In the genomic region with DNA sequence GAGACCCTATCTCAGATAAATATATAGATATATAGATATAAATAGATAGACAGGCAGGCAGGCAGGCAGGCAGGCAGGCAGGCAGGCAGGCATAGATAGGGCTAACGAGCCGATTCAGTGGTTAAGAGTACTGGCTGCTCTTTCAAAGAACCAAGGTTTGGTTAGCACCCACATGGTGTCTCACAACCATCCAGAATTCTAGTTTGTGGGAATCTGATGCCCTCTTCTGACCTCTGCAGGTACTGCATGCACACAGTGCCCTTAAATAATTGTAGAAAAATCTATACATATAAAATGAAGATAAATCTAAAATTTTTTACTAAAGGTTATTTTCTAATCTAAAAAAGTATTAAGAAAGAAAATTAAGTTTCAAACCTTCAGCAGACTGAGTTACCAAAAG, we compare ENCODE assay signal across 8 mouse cellular contexts. TPM values are rescaled to one million over a fixed set of nuclear protein-coding genes. Genes with fewer than 3 reads are reported as not detected.
DNase-seq lines count a peak whose midpoint lies in the region; ATAC-seq and TF ChIP-seq lines count a peak whose summit lies in the region.

No protein-coding gene starts in this region.

- H3K9me3 ChIP-seq in G1E (replicated peaks), result no peaks in the 10 kb centered on the region
- no peaks in the 10 kb centered on the region for H3K9me3 ChIP-seq in hindbrain, postnatal 0 days (ENCODE audit: low read length)

- no peak overlapping the region for H3K4me2 ChIP-seq in hindbrain, postnatal 0 days (ENCODE audit: low read depth, low read length)

- ATAC-seq in CD4-positive, CD25-positive, alpha-beta regulatory T cell, adult 4 months, result no peak
- no peak for ATAC-seq in G1E (ENCODE audit: extremely low read depth, insufficient number of reproducible peaks, low FRiP score, poor library complexity, severe bottlenecking)
- ATAC-seq in hindbrain, postnatal 0 days, result no peak

- no peak overlapping the region for H3K9ac ChIP-seq in hindbrain, postnatal 0 days (replicated peaks; ENCODE audit: low read length)

- H3K27me3 ChIP-seq in G1E (ENCODE audit: insufficient read depth, low read length), result no peaks in the 10 kb centered on the region
- no peaks in the 10 kb centered on the region for H3K27me3 ChIP-seq in hindbrain, postnatal 0 days (ENCODE audit: insufficient read depth, low read length)

- H3K27ac ChIP-seq in layer of hippocampus, adult 2 months, result no peak overlapping the region
- no peak overlapping the region for H3K27ac ChIP-seq in hindbrain, postnatal 0 days

- H3K4me3 ChIP-seq in layer of hippocampus, adult 2 months, result no peak overlapping the region
- H3K4me3 ChIP-seq in G1E (ENCODE audit: low read depth, low read length), result no peak overlapping the region
- H3K4me3 ChIP-seq in hindbrain, postnatal 0 days (ENCODE audit: low read length), result no peak overlapping the region

- peak; percentile 64 for DNase-seq in CD4-positive, CD25-positive, alpha-beta regulatory T cell, adult 2 months (ENCODE audit: low read depth, low spot score)
- DNase-seq in layer of hippocampus, adult 2 months (ENCODE audit: low spot score in 2 of 2), result no peak
- DNase-seq in layer of hippocampus, postnatal 14 days (ENCODE audit: low spot score in 2 of 2), result no peak
- no peak for DNase-seq in G1E (ENCODE audit: low spot score)
- peak; percentile 39 for DNase-seq in hindbrain, postnatal 0 days (ENCODE audit: low spot score)
- no peak for DNase-seq in frontal cortex, postnatal 14 days (ENCODE audit: low spot score in 2 of 2)
- no peak for DNase-seq in left cerebral cortex, postnatal 36 days (ENCODE audit: low spot score in 2 of 2)

- H3K36me3 ChIP-seq in G1E (replicated peaks), result peaks cover 68% of the 10 kb centered on the region
- peaks cover 62% of the 10 kb centered on the region for H3K36me3 ChIP-seq in hindbrain, postnatal 0 days (ENCODE audit: insufficient read depth, low read length)

- H3K4me1 ChIP-seq in G1E (ENCODE audit: insufficient read depth, low read depth, low read length), result no peaks in the 10 kb centered on the region
- H3K4me1 ChIP-seq in hindbrain, postnatal 0 days (ENCODE audit: insufficient read depth, low read length), result no peaks in the 10 kb centered on the region

- intact Hi-C loops in left cerebral cortex, postnatal 36 days (cut with DNase I), result loop anchor here (5.0 kb wide), 1 partner anchor 36 kb away; no protein-coding TSS in a partner anchor

- peak; percentile 78 for TF ChIP-seq CTCF in layer of hippocampus, adult 2 months (conservative IDR thresholded peaks at IDR 0.05)
- peak; percentile 27; the same call in 1 of the 2 replicates for TF ChIP-seq CTCF in G1E (IDR thresholded peaks at IDR 0.05; ENCODE audit: low read depth, low read length)
- peak; percentile 60 for TF ChIP-seq CTCF in hindbrain, postnatal 0 days (IDR thresholded peaks at IDR 0.05; ENCODE audit: low read depth)

- 72% methylated on average over 2 of the region's 2 CpGs for WGBS in hindbrain, postnatal 0 days

RNA-seq across cellular contexts. Expression of a gene that starts 45.7 kb away (rescaled TPM):
- 10 to 100 TPM; 38.3 to 53.6 TPM for polyA plus RNA-seq in CD4-positive, CD25-positive, alpha-beta regulatory T cell, adult 4 months (2017; shearing (Covaris generic))
- 10 to 100 TPM; 87.1 to 87.4 TPM for total RNA-seq in layer of hippocampus, adult 2 months (2021)
- 10 to 100 TPM; 72.9 to 76.5 TPM for total RNA-seq in layer of hippocampus, postnatal 14 days (2021)
- total RNA-seq in G1E (2014; fragmentation: Nextera tagmentation) (28.1 and 31.4 TPM in 2 replicates), G1E (2017) (36.3 and 37.9 TPM in 2 replicates)
- 9.4 and 11.5 TPM in 2 replicates for polyA plus RNA-seq in G1E (2012)
- 46.5 and 55.6 TPM in 2 replicates for total RNA-seq in hindbrain, postnatal 0 days (2014; rRNA removed)
- polyA plus RNA-seq in hindbrain, postnatal 0 days (2015; fragmentation: Nextera tagmentation; extraction: Ambion mirVana), result 34.0 and 34.7 TPM in 2 replicates
- total RNA-seq in left cerebral cortex, postnatal 36 days (2021), result 100 to 1,000 TPM in 1 of 2 experiments, 10 to 100 TPM in 1; 93.9 to 101 TPM

Comparison
In these comparisons a context has a peak if more than half of its experiments do, and no peak if none do; other contexts are left out.
1. DNase-seq: peak in CD4-positive, CD25-positive, alpha-beta regulatory T cell, adult 2 months (single experiment) and hindbrain, postnatal 0 days (single experiment); none in layer of hippocampus, adult 2 months (0 of 2), layer of hippocampus, postnatal 14 days (0 of 2), G1E (single experiment), frontal cortex, postnatal 14 days (0 of 2) and left cerebral cortex, postnatal 36 days (0 of 2).
2. CTCF ChIP-seq: peak in every context shown above with its lines; median percentile 78 in layer of hippocampus, adult 2 months; 60 in hindbrain, postnatal 0 days; 27 in G1E.